Mouse (Mus musculus) telencephalon, adult 2 months (tissue): ENCODE measurements around the gene Gm20388.
"Not testable (repeated sequence)": the region's sequence is repeated elsewhere in the genome, so short reads cannot be mapped to it uniquely, and the experiment has no call there.

ENCODE experiments used
- DNase-seq: peaks from one replicate; pipeline ENCODE4 v3.0.0-alpha.2; 2011; ENCODE audit warnings: low read depth, low spot score

Gm20388 gene

DNA sequence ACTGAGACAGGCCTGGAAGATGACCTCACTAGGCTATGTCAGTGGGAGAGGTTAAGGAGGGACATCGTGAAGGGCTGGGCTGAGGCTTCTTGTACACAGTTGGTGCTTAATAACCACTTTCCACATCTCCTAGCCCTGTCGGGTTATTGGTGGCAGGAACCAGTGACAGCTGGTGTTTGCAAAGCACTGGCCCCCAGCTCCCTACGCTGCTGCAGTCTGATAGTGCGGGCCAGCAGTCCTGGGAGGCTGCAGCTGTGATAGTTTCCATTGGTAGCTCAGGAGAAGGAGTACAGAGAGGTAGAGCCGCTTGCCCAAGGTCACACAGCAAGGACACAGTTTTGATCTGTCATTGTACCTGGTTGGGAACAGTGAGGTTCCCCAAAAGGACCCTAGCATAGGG is 2391.2 kb downstream of the Gm20388 start:
- DNase-seq = no peak

DNA sequence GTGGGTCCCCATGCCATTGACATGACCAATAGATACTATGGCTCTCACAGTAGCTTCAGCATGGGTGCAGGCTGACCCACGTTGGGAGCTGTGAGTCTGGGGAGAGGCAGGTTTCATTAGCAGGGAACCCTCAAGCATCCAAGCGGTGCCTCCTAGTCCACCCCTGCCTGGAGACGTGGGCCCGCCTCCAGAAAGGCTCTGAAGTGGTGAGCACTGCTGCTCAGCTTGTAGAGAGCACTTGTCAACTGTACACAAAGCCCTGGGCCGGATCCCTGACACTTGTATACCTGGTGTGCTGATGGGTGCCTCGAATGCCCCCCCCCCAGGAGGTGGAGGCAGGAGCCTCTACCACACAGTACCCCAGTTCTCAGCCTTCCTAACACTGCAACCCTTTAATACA is 2392.8 kb downstream of the Gm20388 start:
- DNase-seq = no peak

DNA sequence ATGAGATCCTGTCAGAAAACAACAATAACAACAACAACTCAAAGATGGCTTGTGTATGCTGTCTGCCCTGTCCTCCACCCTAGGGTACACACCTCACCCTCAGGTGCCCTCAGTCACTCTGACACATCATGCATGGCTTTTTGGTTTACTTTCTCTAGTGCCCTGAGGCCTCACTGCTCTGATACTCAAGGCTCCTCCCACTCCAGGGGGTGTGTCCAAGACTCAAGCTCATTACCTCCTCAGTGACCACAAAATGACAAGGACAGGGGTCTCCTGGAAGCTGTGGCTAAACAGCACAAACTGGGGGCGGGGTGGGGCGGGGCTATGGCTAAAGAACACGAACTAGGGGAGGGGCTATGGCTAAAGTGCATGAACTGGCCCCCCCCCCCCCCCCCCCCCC is 2393.4 kb downstream of the Gm20388 start:
- DNase-seq = no peak

DNA sequence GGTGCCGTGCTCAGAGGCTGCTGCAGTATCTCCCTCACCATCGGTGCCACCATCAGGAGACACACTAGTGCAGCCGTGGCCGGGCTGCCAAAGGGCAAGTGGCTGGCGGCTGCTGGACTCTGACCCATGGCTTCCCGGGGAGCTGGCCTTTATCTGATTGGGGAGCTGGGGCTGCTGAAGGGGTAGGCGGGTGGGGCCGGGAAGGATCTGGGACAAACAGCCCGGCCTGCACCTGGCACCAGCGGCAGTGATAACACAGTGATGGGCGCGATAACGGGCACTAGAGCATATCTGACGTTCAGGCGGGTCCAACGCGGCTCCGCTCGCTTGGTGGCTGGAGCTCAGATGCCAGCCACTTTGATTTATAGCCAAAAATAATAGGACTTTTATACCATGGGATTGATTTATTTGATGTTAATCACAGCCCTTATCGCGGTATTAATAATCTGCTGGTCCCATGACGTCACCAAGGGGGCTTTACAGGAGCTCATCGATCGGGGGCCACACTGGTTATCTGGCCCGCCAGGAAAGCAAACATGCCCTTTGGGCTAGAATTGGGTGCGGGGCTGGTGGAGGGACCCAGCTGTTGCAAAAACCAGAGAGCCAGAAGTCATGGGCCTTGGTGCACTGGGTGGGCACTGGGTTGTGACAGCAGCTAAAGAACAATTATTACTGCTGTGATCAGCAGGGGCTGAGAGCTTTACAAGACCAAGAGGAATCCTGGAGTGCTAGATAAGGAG is 2396.2 kb downstream of the Gm20388 start:
- DNase-seq = no peak

DNA sequence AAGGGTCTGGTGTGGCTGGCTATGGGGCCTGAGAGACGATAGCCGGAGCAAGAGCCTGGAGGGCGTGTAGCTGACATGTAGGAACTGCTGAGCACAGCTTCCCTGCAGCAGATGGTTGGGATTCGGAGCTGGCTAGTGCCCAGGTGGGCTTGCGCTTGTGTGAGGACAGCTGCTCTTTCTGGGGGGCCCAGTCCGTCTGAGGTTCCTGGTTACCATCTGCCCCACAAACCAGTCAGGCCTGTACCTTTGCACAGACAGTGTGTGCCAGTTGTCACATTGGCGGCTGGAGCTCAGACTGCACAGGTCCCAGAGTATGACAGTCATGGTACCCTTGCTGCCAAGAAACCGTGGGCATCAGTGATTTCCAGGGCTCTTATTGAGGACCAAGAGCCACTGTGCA is 2397.2 kb downstream of the Gm20388 start:
- DNase-seq = no peak

DNA sequence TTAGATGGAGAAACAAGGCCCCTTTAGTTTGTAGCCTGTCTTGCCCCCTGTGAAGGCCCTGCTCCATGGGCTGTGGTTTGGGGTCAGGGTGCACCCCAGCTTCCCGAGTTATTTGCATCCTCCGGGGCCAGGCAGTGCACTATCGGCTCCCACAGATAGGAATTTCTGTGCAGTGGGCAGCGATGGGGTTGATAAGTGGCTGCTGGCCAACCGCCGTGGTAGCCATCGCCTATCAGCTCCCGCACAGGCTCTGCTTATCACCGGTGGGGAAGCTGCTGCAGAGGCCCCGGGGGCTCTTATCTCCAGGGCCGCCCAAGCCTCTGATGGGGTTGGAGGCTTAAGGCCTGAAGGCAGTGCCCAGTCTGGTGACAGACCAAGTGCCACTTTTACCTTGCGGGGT is 2398.6 kb downstream of the Gm20388 start:
- DNase-seq = no peak

DNA sequence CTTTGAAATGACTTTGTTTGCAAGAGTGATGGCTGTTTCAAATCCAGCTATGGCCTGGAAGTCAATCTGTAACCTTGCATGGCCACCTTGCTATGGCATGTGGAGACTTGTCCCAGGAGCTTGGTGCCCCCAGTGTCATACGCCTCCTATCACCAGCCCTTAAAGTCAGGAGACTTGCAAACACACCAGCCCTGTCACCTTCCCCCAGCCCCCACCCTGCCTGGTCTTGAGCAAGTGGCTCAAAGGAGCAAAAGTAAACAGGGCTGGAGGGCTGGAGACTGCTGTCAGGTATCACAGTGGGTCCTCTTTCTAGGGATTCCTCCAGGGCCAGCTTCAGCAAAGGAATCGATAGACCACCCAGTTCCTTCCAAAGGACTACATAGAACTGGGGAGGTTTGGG is 2400.5 kb downstream of the Gm20388 start:
- DNase-seq = no peak

DNA sequence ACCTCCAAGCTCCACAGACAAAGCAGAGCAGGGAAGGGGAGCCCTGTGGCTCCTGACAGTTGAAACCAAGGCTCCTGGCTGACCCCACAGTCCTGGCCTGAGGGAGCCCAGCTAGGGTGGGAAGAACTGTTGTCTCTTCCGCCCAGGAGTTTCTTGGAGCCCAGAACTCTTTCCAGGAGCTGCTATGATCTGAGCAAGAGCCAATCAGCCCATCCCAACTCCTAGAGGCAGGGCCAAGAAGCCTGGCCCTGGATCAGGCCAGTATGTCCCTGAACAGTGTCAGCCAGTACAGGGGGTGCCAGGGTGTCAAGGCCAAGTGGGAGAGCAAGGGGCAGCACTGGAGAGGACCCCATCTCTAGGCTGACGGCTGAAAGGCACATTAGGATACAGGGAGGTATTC is 2401.9 kb downstream of the Gm20388 start:
- no peak for DNase-seq

DNA sequence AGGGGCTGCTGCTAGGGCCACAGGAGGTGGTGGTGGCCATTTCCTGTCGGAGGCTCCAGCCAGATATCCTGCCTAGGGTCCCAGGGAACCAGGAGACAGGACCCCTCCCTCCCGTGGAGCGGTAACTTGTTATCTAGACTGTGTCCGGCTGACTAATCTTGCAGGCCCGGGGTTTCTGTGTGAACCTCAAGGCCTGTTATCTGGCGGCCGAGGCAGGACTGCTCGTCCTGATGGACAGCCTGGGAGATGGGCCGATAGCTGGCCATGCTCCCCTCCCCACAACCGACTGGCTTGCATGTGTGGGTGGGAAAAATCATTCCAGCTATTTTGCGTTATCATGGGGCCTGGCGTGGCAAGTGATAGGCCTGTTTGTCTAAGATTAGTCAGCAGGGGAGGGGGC is 2402.7 kb downstream of the Gm20388 start:
- no peak for DNase-seq

DNA sequence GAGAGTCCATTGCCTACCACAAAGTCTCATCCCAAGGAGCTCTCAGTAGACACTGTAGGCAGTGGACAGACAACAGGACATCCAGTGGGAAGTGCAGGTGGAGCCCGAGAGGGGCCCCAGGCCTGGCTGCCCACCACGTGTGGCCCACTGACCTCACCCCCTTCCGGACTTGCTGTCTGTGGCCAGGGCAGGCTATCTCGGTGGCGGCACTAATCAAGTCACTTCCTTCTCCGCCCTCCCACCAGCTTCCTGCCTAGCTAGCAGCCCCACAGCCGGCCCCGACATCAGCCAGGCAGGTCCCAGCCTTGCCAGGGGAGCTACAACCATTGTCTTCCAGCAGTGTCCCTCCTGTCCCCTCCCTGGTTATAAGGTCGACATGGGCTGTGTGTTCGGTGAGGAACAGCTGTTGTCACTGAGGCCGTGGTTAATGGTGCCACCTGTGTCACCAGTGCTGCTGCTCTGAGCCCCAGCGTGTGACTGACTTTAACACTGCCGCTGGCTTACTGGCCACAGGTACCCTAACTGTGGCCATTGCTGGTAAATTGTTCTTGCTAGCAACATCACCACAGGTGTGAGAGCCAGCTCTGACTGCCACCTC is 2404.4 kb downstream of the Gm20388 start:
- no peak for DNase-seq

DNA sequence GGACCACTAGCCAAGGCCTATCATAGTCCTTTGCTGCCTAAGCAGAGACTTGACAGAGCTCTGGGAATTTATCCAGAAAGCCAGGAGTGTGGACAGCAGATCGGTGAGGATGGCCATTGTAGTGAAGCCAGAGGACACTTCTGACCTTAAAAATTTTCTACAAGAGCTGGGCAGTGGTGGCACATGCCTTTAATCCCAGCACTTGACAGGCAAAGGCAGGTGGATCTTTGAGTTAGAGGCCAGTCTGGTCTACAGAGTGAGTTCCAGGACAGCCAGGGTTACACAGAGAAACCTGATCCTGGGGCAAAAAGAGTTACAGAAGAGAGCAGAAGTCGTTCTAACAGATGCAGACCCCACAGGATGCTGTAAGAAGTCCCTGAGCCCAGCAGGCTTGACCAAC is 2405.8 kb downstream of the Gm20388 start:
- no peak for DNase-seq

DNA sequence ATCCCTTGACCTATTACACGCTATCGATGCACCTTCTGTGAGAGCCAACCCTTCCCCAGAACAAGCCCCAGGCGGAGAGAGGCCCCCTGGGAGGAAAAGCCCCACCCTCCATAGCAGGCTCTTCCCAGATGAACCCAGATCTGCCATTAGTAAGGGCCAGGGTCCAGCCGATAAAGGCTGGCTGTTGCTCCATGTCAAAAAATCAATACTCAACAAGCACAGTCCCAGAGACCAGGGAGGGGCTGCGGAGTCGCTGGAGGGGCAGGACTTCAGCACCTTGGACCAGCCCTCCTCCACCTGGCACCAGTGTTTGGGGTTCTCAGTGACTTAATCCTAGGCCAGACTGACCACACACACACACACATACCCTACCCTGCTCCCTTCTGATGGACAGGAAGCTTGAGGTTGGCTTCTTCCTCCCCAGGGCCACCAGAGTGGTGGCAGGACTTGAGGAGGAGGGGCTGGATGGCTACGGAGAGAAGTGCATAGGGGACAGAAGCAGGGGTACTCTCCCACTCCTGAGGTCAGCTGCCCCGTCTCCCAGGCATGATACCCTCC is 2407.4 kb downstream of the Gm20388 start:
- no peak for DNase-seq

DNA sequence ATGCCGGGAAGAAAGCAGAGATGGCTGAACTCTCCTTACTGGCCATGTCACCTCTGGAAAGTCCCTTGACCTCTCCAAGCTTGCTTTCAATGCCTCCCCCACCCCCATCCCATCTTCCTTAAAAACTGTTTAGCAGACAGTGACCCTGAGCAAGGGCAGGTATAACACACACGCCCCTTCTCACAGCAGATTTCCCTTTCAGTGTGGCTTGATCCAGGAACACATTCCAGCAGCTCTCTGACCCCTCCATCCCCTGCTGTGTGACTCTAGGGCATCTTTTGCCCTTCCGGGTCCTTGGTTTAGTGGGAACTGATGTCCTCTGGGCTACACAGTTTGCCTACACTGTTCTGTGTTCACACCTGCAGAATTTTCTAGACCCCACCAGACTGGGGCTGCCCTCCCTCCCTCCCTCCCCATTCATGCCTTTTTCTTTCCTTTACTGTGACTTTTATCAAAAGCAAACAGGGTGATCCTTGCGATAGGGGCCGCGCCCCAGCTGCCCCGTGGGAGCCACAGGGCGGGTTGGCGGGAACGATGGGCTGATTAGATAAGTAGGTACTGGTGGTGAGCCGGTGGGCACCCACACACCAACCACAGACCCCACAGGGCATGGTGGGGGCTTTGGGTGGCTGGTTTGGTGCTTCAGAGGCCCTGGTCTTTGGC is 2408.5 kb downstream of the Gm20388 start:
- DNase-seq = no peak

DNA sequence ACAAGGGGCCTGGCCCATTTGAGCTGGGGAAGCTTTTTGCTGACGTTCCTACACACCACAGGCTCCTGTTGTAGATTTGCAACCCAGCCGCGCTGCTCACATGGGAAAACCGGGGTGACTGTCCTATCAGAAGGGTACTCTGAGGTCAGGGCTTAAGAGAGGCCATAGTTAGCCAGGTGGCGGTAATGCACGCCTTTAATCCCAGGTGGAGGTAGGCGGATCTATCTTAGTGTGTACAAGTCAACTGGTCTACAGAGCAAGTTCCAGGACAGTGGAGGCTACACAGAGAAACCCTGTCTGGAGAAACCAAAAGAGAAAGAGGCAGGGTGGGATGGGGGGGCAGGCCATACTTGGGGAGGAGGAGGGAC is 2409.1 kb downstream of the Gm20388 start:
- DNase-seq = no peak

DNA sequence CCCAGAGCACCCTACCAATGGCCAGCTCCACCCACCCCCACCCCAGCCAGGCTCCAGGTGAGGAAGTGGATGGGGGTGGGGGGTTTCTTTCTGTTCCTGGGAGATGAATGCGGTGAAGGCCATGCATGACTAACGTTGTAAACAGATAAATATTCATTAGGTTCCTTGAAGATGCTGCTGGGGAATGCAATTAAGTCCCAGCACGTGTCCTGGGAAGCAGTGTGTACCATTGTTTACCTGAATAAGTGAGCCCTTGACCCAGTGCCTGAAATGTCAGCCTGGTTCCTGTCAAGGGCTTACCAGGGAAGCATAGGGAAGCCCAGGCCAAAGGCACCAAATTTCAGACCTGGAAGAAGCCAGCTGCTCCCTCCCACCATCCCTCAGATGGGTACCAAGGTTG is 2409.9 kb downstream of the Gm20388 start:
- no peak for DNase-seq

DNA sequence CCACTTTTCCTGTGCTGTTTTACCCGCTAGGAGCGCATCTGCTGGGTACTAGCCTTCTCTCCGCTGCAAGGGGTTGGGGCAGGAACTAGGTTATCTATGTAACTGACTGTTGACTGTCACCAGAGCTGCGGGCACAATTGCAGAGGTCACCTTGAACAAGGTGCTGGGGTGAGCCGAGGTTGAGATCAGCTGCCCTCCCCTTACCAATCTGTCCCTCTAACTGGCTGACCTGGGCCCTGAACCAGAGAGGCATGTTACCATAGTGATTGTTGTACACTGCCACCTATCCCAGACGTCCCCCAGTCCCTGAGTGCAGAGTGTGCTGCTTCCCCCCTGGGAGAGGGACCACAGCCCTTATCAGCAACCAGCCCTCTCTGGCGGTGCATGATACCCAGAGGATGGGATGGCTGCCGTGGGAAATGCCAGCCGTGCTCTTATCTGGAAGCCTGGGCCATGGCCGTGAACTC is 2410.8 kb downstream of the Gm20388 start:
- DNase-seq = no peak

DNA sequence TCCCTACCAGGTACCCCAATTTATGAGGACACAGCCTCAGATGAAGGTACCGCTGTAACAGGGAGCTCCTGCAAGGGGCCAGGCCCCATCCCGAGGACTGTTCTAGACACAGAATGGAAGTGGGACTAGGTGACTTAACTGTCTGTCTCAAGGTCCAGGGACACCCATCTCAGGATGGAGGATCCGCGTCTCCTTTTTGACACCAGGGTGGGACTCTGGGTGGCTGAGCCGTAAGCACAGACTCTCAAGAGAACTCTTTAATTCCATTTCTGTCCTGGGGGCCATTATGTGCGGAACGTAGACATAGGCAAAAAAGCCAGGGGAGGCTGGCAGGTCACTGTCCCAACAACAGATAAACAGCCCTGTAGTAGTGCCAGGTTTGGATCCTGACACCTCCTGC is 2411.5 kb downstream of the Gm20388 start:
- DNase-seq = no peak

DNA sequence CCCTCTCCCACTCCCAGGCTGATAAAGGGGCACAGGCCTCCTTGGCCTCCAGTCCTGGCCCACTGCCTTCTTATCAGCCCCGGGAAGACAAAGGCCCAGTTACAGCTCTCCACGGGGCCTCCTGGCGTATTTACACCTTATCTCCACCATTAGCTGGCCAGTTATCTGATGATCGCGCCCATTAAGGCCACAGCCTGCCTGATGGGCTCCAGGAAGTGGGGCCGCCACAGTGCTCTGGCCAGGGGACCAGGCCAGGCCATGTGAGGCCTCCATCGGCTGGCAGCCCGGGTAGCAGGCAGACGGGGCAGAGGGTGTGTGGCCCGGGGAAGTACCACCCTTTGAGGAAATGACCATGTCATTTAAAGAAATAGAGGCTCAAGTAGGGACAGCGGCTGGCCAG is 2412.2 kb downstream of the Gm20388 start:
- DNase-seq = no peak

DNA sequence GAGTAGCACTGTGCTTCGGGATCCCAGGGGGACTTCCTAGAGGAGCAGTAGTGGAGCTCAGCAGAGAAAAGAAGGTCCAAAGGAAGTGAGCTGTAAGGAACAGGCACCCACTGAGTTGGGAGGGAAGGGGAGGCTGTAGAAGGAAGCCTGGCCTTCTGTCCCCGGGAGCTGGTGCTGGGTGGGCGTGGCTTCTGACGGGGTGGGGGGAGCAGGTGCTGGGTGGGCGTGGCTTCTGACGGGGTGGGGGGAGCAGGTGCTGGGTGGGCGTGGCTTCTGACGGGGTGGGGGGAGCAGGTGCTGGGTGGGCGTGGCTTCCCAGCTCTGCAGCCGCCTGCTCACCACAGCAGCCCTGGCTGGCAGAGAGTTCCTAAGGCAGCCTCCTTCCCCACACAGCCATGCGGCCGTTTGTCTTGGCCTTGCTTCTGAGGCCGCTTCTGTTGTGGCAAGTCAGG is 2413.3 kb downstream of the Gm20388 start:
- not testable (repeated sequence) for DNase-seq

DNA sequence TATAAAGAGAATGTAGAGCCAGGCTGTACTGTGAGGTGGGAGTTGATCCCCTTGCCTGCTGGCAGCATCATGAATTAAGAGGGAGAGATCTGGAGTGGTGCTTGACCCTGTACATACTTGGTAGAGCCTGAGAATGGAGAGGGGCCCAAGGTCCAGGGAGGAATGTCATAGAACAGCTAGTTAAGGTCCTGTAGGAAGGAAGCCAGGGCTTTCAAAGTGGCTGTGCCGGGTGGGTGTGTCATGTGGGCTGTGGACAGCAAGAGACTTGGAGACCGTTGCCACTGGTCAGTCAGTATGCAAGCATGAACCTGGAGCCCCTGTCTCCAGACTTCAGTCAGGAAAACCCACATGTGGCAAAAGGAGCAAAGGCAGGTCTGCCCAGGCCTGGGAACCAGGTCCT is 2414.6 kb downstream of the Gm20388 start:
- DNase-seq = no peak

DNA sequence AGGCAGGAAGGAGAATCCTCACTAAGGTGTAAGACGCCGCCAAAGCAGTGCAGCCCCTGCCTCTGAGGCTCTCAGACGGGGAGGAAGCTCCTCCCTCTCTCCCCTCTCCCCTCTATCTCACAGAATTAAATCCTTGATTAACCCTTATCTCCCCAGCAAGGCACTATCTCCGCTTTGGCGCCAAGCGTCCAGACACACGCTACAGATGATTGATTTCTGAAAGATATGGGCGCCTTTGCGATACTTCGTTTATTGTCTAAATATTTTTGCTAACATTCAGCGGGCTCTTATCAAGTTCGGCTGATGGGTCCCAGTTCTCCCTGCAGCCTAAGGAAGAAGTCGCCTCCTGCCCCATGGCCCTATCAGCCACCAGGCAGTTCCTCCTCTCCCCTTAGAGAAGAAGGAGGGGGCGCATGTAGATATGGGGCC is 2415.5 kb downstream of the Gm20388 start:
- DNase-seq = no peak

DNA sequence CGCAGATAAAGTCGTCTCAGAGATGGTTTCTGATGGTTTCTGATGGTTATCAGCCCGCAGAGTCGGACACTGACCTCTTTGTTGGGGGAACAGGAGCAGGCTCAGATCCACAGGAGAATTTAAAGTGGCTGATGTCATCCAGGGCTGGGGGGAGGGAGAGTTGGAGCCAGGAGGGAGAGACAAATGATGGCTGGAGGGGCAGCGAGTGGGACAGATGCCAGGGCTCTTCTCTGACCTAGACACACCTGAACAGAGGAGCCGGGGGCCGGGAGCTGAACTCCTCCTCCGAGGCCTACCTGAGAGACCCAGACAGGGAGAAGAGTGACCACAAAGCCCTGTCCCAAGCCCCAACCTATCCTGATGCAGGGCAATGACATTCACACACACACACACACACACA is 2418.4 kb downstream of the Gm20388 start:
- no peak for DNase-seq
